Mouse (Mus musculus) neural tube, embryonic 12.5 days (tissue): ENCODE results near the gene Gdf5. TPM values are rescaled to one million over a fixed set of nuclear protein-coding genes. Genes with fewer than 3 reads are reported as not detected.

Source experiments
- polyA plus RNA-seq: library from polyadenylated mRNA; unstranded; fragments of >200 nt; fragmentation: Nextera tagmentation; extraction: Ambion mirVana; gene quantifications from 2 replicates; pipeline ENCODE4 v1.2.1, GENCODE M21; 2016

Gdf5 gene
- polyA plus RNA-seq, 1 experiment from 2014 or later: 1.2 TPM

Other genes with a start within 250 kb of the Gdf5 start
- 37.4 and 39.6 TPM in 2 replicates for gene Edem2, start 215.9 kb downstream of the Gdf5 start, polyA plus RNA-seq
- gene Gm17581, start 209.5 kb downstream of the Gdf5 start, polyA plus RNA-seq: not detected in 2 replicates
- 3.8 and 4.0 TPM in 2 replicates for gene Procr, start 194.2 kb downstream of the Gdf5 start, polyA plus RNA-seq
- gene Mmp24, start 170.0 kb downstream of the Gdf5 start, polyA plus RNA-seq: 7.3 and 8.8 TPM in 2 replicates
- 20.8 and 23.7 TPM in 2 replicates for gene BC029722, start 125.9 kb downstream of the Gdf5 start, polyA plus RNA-seq
- gene Eif6, start 118.4 kb downstream of the Gdf5 start, polyA plus RNA-seq: 173 and 177 TPM in 2 replicates
- 0.63 TPM in 2 replicates for gene Fam83c, start 110.5 kb downstream of the Gdf5 start, polyA plus RNA-seq
- 74.5 and 74.6 TPM in 2 replicates for gene Uqcc1, start 15.1 kb downstream of the Gdf5 start, polyA plus RNA-seq
- not detected in 2 replicates for gene Gm15557, start 4.6 kb downstream of the Gdf5 start, polyA plus RNA-seq
- 19.3 and 23.0 TPM in 2 replicates for gene Cep250, start 11.1 kb upstream of the Gdf5 start, polyA plus RNA-seq
- 1.8 and 2.0 TPM in 2 replicates for gene 6430550D23Rik, start 62.6 kb upstream of the Gdf5 start, polyA plus RNA-seq
- 254 and 257 TPM in 2 replicates for gene Ergic3, start 62.7 kb upstream of the Gdf5 start, polyA plus RNA-seq
- not detected in 2 replicates for gene Fer1l4, start 107.6 kb upstream of the Gdf5 start, polyA plus RNA-seq
- gene Spag4, start 119.8 kb upstream of the Gdf5 start, polyA plus RNA-seq: 6.6 and 7.9 TPM in 2 replicates
- gene Cpne1, start 166.6 kb upstream of the Gdf5 start, polyA plus RNA-seq: 52.9 and 54.8 TPM in 2 replicates
- 31.8 and 48.5 TPM in 2 replicates for gene Rbm12, start 166.6 kb upstream of the Gdf5 start, polyA plus RNA-seq
- 27.9 and 30.2 TPM in 2 replicates for gene Gm28036, start 181.7 kb upstream of the Gdf5 start, polyA plus RNA-seq
- 445 and 476 TPM in 2 replicates for gene Romo1, start 198.7 kb upstream of the Gdf5 start, polyA plus RNA-seq
- gene Nfs1, start 198.8 kb upstream of the Gdf5 start, polyA plus RNA-seq: 34.4 and 34.6 TPM in 2 replicates
- 583 and 625 TPM in 2 replicates for gene Rbm39, start 234.9 kb upstream of the Gdf5 start, polyA plus RNA-seq